Mouse (Mus musculus): ENCODE results near the gene Gm853.

GRCm38 (mm10) chr4:130248636-130249035, 26.4 kb upstream of the Gm853 start:
- no peak for TF ChIP-seq CTCF (IDR thresholded peaks at IDR 0.05; ENCODE audit: low read depth)
- no peak for TF ChIP-seq EP300 (IDR thresholded peaks at IDR 0.05; ENCODE audit: low read depth)

Measured in liver, embryonic 14.5 days (tissue).